Comparison of ENCODE assay signal across 9 mouse cellular contexts in genomic region chr3:95433301-95433915, GRCm38 (mm10). TPM values are rescaled to one million over a fixed set of nuclear protein-coding genes. Genes with fewer than 3 reads are reported as not detected.
A peak's percentile ranks its signal among the peaks of the same experiment; 100 is the strongest.
DNase-seq lines count a peak whose midpoint lies in the region; ATAC-seq and TF ChIP-seq lines count a peak whose summit lies in the region.
"Had no signal": no experiment of that assay in that cellular context is flagged by ENCODE, and none has a peak within 500 bp of the region (broad histone marks: within the 10 kb centered on the region; RNA-seq: fewer than 3 reads in every experiment).

No protein-coding gene starts in this region.

- peaks cover 26% of the 10 kb centered on the region for H3K79me2 ChIP-seq in liver, adult 2 months (ENCODE audit: control insufficient read depth, insufficient read depth, low read length)
- peaks cover 42% of the 10 kb centered on the region for H3K79me2 ChIP-seq in myocyte (ENCODE audit: control insufficient read depth, insufficient read depth)

- no peak for TF ChIP-seq POLR2A in liver, adult 2 months (IDR thresholded peaks at IDR 0.05; ENCODE audit: extremely low read depth, insufficient read depth, low read length)
- TF ChIP-seq POLR2A in myocyte (IDR thresholded peaks at IDR 0.05; ENCODE audit: insufficient read length, low read depth) = no peak

- H3ac ChIP-seq in myocyte (ENCODE audit: control insufficient read depth, insufficient read length) = no peak overlapping the region

- no peaks in the 10 kb centered on the region for H3K9me3 ChIP-seq in embryonic facial prominence, embryonic 10.5 days
- H3K9me3 ChIP-seq in hindbrain, postnatal 0 days (ENCODE audit: low read length) = no peaks in the 10 kb centered on the region

- H3K4me1 ChIP-seq in liver, adult 2 months (ENCODE audit: control insufficient read depth, insufficient read depth, low read length) = peaks cover 13% of the 10 kb centered on the region
- peaks cover 15% of the 10 kb centered on the region for H3K4me1 ChIP-seq in embryonic facial prominence, embryonic 10.5 days
- peaks cover 9% of the 10 kb centered on the region; the same call in 1 of the 2 replicates for H3K4me1 ChIP-seq in hindbrain, postnatal 0 days (ENCODE audit: insufficient read depth, low read length)

- no peak for ATAC-seq in hindbrain, postnatal 0 days

- H3K36me3 ChIP-seq in liver, adult 2 months (ENCODE audit: control insufficient read depth, insufficient read depth, low read length) = peaks cover 13% of the 10 kb centered on the region
- H3K36me3 ChIP-seq in embryonic facial prominence, embryonic 10.5 days (replicated peaks) = peaks cover 20% of the 10 kb centered on the region
- peaks cover 5% of the 10 kb centered on the region; the same call in 1 of the 2 replicates for H3K36me3 ChIP-seq in hindbrain, postnatal 0 days (ENCODE audit: insufficient read depth, low read length)
- H3K36me3 ChIP-seq in myocyte (ENCODE audit: control insufficient read depth, insufficient read depth) = peaks cover 8% of the 10 kb centered on the region

- no peak overlapping the region for H3K27ac ChIP-seq in liver, adult 2 months (replicated peaks; ENCODE audit: insufficient read depth, low read depth, low read length)
- H3K27ac ChIP-seq in embryonic facial prominence, embryonic 10.5 days (replicated peaks) = peak overlapping the region; percentile 88; the same call in 1 of the 2 replicates
- peak overlapping the region; percentile 83 for H3K27ac ChIP-seq in hindbrain, postnatal 0 days

- peak overlapping the region; percentile 91 for H3K4me2 ChIP-seq in hindbrain, postnatal 0 days (ENCODE audit: low read depth, low read length)
- H3K4me2 ChIP-seq in myocyte (ENCODE audit: low read depth) = peak overlapping the region; percentile 68

- TF ChIP-seq CTCF in liver, adult 2 months (IDR thresholded peaks at IDR 0.05; ENCODE audit: low read depth, low read length) = no peak
- TF ChIP-seq CTCF in hindbrain, postnatal 0 days (IDR thresholded peaks at IDR 0.05; ENCODE audit: low read depth) = no peak

- H3K9ac ChIP-seq in liver, adult 2 months (ENCODE audit: low read depth, low read length) = no peak overlapping the region
- H3K9ac ChIP-seq in hindbrain, postnatal 0 days (replicated peaks; ENCODE audit: low read length) = peak overlapping the region; percentile 74

- WGBS in liver, adult 2 months = 53% methylated on average over 10 of the region's 10 CpGs
- WGBS in embryonic facial prominence, embryonic 10.5 days = 73% methylated on average over 10 of the region's 10 CpGs
- WGBS in hindbrain, postnatal 0 days = 72% methylated on average over 10 of the region's 10 CpGs

- H3K4me3 ChIP-seq in liver, adult 2 months (ENCODE audit: insufficient read depth, low read depth, low read length) = peak overlapping the region; percentile 61
- H3K4me3 ChIP-seq in embryonic facial prominence, embryonic 10.5 days = peak overlapping the region; percentile 67
- H3K4me3 ChIP-seq in hindbrain, postnatal 0 days (ENCODE audit: low read length) = peak overlapping the region; percentile 92
- H3K4me3 ChIP-seq in myocyte = peak overlapping the region; percentile 83

- no peak for DNase-seq in liver, adult 2 months (ENCODE audit: extremely low read depth, low read depth, low spot score)
- DNase-seq in liver = no peak
- DNase-seq in embryonic facial prominence, embryonic 10.5 days (ENCODE audit: low spot score) = no peak
- DNase-seq in hindbrain, postnatal 0 days (ENCODE audit: low spot score) = no peak
- DNase-seq in gastrocnemius, adult 8-10 months (ENCODE audit: low spot score in 2 of 2) = no peak
- DNase-seq in frontal cortex, postnatal 36 days (ENCODE audit: low spot score in 2 of 2) = no peak
- DNase-seq in ovary, postnatal 10 days (ENCODE audit: low spot score) = no peak

- no peaks in the 10 kb centered on the region for H3K27me3 ChIP-seq in liver, adult 2 months (ENCODE audit: control insufficient read depth, insufficient read depth, low read length)
- no peaks in the 10 kb centered on the region for H3K27me3 ChIP-seq in embryonic facial prominence, embryonic 10.5 days (replicated peaks; ENCODE audit: low read depth, poor library complexity, severe bottlenecking)
- H3K27me3 ChIP-seq in hindbrain, postnatal 0 days (ENCODE audit: insufficient read depth, low read length) = no peaks in the 10 kb centered on the region
- no peaks in the 10 kb centered on the region for H3K27me3 ChIP-seq in myocyte (ENCODE audit: control insufficient read depth, insufficient read depth, insufficient read length)

TF ChIP-seq in myocyte, 11 proteins besides CTCF, POLR2A, EP300 and RAD21:
- no peak for TF ChIP-seq SRF (IDR thresholded peaks at IDR 0.05; ENCODE audit: control insufficient read depth, insufficient read length, low read depth)
- no peak for TF ChIP-seq POLR2AphosphoS2 (IDR thresholded peaks at IDR 0.05; ENCODE audit: insufficient read length, low read depth)
- no peak for TF ChIP-seq REST (IDR thresholded peaks at IDR 0.05; ENCODE audit: insufficient read depth, insufficient read length)
- no peak for TF ChIP-seq MYOD1 (IDR thresholded peaks at IDR 0.05; ENCODE audit: control insufficient read depth in 1 of 3, insufficient read length in 2 of 3, low read depth in 2 of 3)
- TF ChIP-seq TCF12 (IDR thresholded peaks at IDR 0.05; ENCODE audit: insufficient read depth, poor library complexity, severe bottlenecking) = no peak
- TF ChIP-seq USF1 (IDR thresholded peaks at IDR 0.05; ENCODE audit: low read depth) = no peak
- TF ChIP-seq CEBPB (IDR thresholded peaks at IDR 0.05; ENCODE audit: insufficient read depth, poor library complexity, severe bottlenecking) = no peak
- no peak for TF ChIP-seq TCF3 (IDR thresholded peaks at IDR 0.05; ENCODE audit: insufficient read length, low read depth)
- no peak for TF ChIP-seq E2F4 (IDR thresholded peaks at IDR 0.05; ENCODE audit: insufficient read depth)
- no peak for TF ChIP-seq MYOG (IDR thresholded peaks at IDR 0.05; ENCODE audit: control insufficient read depth in 1 of 3, insufficient read depth in 1 of 3, insufficient read length in 2 of 3, low read depth in 2 of 3)
- TF ChIP-seq MAX (IDR thresholded peaks at IDR 0.05; ENCODE audit: low read depth) = no peak

RNA-seq across cellular contexts. Expression of gene Arnt, which starts 0.8 kb away (rescaled TPM):
- 23.6 and 24.3 TPM in 2 replicates for total RNA-seq in liver, adult 2 months (2014; rRNA removed)
- polyA plus RNA-seq in liver, adult 2 months (2012; rRNA removed) = 14.2 and 20.8 TPM in 2 replicates
- polyA plus RNA-seq in embryonic facial prominence, embryonic 10.5 days (2016; fragmentation: Nextera tagmentation; extraction: Ambion mirVana) = 33.9 and 37.5 TPM in 2 replicates
- total RNA-seq in hindbrain, postnatal 0 days (2014; rRNA removed) = 16.0 and 16.7 TPM in 2 replicates
- polyA plus RNA-seq in hindbrain, postnatal 0 days (2015; fragmentation: Nextera tagmentation; extraction: Ambion mirVana) = 9.6 and 11.6 TPM in 2 replicates
- 20.9 TPM for polyA plus RNA-seq in myocyte (2012; fragmentation: generic; extraction: Trizol)
- total RNA-seq in gastrocnemius, adult 8-10 months (2022) = 10 to 100 TPM; 45.0 to 51.9 (median 46.6) TPM

RNA-seq across cellular contexts. Expression of gene 4930558C23Rik, which starts 30.8 kb away (rescaled TPM):
- not detected in 2 replicates for total RNA-seq in liver, adult 2 months (2014; rRNA removed)
- polyA plus RNA-seq in liver, adult 2 months (2012; rRNA removed) = not detected in 2 replicates
- not detected in 2 replicates for polyA plus RNA-seq in embryonic facial prominence, embryonic 10.5 days (2016; fragmentation: Nextera tagmentation; extraction: Ambion mirVana)
- not detected in 2 replicates for total RNA-seq in hindbrain, postnatal 0 days (2014; rRNA removed)
- polyA plus RNA-seq in hindbrain, postnatal 0 days (2015; fragmentation: Nextera tagmentation; extraction: Ambion mirVana) = not detected in 2 replicates
- not detected for polyA plus RNA-seq in myocyte (2012; fragmentation: generic; extraction: Trizol)
- total RNA-seq in gastrocnemius, adult 8-10 months (2022) = under 1 TPM in 1 of 4 experiments, not detected in 3; 0.92 TPM
- total RNA-seq: neutrophil, adult 5-6 weeks had no signal
